Mouse (Mus musculus) myocyte (in vitro differentiated cells): Measurements from ENCODE around the gene Numb.

Source experiments
- CEBPB ChIP-seq: IDR thresholded peaks from 2 replicates; pipeline ENCODE4 v1.6.1; 2011; ENCODE audit warnings: mild to moderate bottlenecking, moderate library complexity; ENCODE audit not compliant: poor library complexity, insufficient read depth, severe bottlenecking
- MAX ChIP-seq: IDR thresholded peaks from one replicate; pipeline ENCODE4 v1.6.1; 2011; ENCODE audit warnings: low read depth, mild to moderate bottlenecking, control low read depth
- MYOD1 ChIP-seq, 3 experiments: IDR thresholded peaks; one replicate each; pipeline ENCODE4 v1.6.1; 2011; ENCODE audit warnings: control low read depth in 2 of 3, low read depth in 2 of 3, mild to moderate bottlenecking in 2 of 3, moderate library complexity in 1 of 3; ENCODE audit not compliant: insufficient read length in 2 of 3, control insufficient read depth in 1 of 3
- POLR2A ChIP-seq: IDR thresholded peaks from one replicate; pipeline ENCODE4 v1.6.1; 2011; ENCODE audit warnings: low read depth, mild to moderate bottlenecking, control low read depth, moderate library complexity; ENCODE audit not compliant: insufficient read length
- TCF12 ChIP-seq: IDR thresholded peaks from one replicate; pipeline ENCODE4 v1.6.1; 2011; ENCODE audit warnings: mild to moderate bottlenecking, control low read depth; ENCODE audit not compliant: poor library complexity, insufficient read depth, severe bottlenecking
- USF1 ChIP-seq: IDR thresholded peaks from one replicate; pipeline ENCODE4 v1.6.1; 2011; ENCODE audit warnings: low read depth, mild to moderate bottlenecking, control low read depth, moderate library complexity

DNA sequence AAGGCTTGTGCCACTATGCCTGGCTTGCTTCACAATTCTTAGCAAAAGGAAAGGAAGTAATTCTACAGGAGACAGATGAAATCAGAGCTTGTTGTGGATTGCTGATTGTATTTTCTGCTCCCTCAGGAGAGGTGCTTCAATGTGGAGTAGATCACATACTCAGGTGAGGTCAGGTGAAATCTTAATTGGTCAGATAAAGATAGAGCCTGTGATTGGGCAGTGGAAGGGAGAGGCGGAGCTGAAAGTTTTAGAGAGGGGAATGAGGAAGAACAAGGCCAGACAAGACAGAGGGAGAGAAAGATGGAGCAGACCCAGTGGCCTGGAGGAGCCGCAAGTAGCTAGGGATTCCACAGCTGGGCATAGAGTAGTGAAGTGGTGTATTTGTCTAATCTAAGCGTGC, 39.6 kb downstream of the Numb start:
- no peak for TF ChIP-seq POLR2A
- TF ChIP-seq CEBPB = no peak
- TF ChIP-seq MAX = no peak
- TF ChIP-seq MYOD1 (IDR thresholded peaks at IDR 0.05; ENCODE audit: control insufficient read depth in 1 of 3, insufficient read length in 2 of 3, low read depth in 2 of 3) = no peak
- no peak for TF ChIP-seq TCF12
- TF ChIP-seq USF1 = no peak
